Mouse (Mus musculus): Measurements from ENCODE around the gene Fasl. TPM values are rescaled to one million over a fixed set of nuclear protein-coding genes. Genes with fewer than 3 reads are reported as not detected.

Fasl gene
- not detected in 2 replicates for polyA plus RNA-seq (2016; fragmentation: Nextera tagmentation; extraction: Ambion mirVana)

GRCm38 (mm10) chr1:161788339-161788738 is at the start of gene Fasl:
Fasl (minus strand) TSS chr1:161788495.
- Histone ChIP-seq H3K27me3 (replicated peaks; ENCODE audit: low read depth, poor library complexity, severe bottlenecking) (no peaks in the 10 kb centered on the region), H3K36me3 (replicated peaks) (no peaks in the 10 kb centered on the region), H3K27ac (replicated peaks) (no peak within 1 kb of the TSS), H3K9me3 (no peaks in the 10 kb centered on the region), H3K4me1 (no peaks in the 10 kb centered on the region), H3K4me3 (no peak within 1 kb of the TSS)
- DNase-seq (ENCODE audit: low spot score), result no peak
- 86% methylated on average over 9 of the region's 9 CpGs for WGBS

DNA sequence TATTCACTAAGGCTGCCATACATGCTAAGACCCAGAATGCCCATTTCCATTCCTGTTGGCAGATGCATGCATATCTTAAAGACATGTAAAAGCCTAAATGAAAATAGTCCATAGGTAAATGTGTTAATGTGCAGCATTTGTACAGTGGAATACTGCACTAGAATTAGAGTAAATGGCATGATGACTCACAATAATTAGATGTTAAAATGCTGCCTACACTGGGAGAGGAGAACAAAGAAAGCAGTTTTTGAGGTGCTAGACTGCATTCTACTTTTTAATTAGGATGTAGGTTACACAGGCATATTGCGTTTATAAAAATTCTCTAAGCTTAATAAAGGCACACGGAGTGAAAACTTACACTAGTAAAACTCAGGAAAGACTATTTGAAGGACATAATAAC is 38.4 kb upstream of the Fasl start:
- H3K36me3 ChIP-seq (replicated peaks), result peaks cover 57% of the 10 kb centered on the region
- WGBS, result 95% methylated on average over 2 of the region's 2 CpGs
- no peaks in the 10 kb centered on the region for H3K27me3 ChIP-seq (replicated peaks; ENCODE audit: low read depth, poor library complexity, severe bottlenecking)
- no peak overlapping the region for H3K4me3 ChIP-seq
- no peak for DNase-seq (ENCODE audit: low spot score)
- H3K9me3 ChIP-seq, result no peaks in the 10 kb centered on the region
- H3K4me1 ChIP-seq, result no peaks in the 10 kb centered on the region
- H3K27ac ChIP-seq (replicated peaks), result no peak overlapping the region

GRCm38 (mm10) chr1:161809428-161809827 is 21.1 kb upstream of the Fasl start:
- Histone ChIP-seq H3K9me3 (no peaks in the 10 kb centered on the region), H3K27ac (replicated peaks) (no peak overlapping the region), H3K4me1 (no peaks in the 10 kb centered on the region; the same call in 1 of the 2 replicates), H3K4me3 (no peak overlapping the region), H3K36me3 (replicated peaks) (no peaks in the 10 kb centered on the region), H3K27me3 (replicated peaks; ENCODE audit: low read depth, poor library complexity, severe bottlenecking) (no peaks in the 10 kb centered on the region)
- WGBS, result 87% methylated on average over 5 of the region's 5 CpGs
- no peak for DNase-seq (ENCODE audit: low spot score)

DNA sequence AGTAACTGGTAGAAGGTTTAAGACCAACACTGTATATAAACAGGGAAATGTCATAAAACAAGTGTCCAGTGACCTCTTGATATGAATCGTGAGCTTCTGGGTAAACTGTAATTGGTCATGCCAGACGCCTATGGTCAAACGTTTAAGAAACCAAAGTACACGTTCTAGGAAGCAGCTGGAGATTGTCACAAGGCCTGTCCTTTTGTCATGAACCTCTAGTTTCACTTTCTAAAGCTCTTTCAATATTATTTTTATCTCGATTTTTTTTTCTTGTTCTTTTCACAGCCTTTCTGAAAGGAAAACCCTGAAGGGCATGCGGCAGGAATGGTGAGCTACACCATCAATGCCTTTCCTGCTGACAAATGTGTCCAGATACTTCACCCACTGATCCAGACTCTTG is 20.7 kb upstream of the Fasl start:
- DNase-seq (ENCODE audit: low spot score), result no peak
- Histone ChIP-seq H3K4me1 (no peaks in the 10 kb centered on the region; the same call in 1 of the 2 replicates), H3K27me3 (replicated peaks; ENCODE audit: low read depth, poor library complexity, severe bottlenecking) (no peaks in the 10 kb centered on the region), H3K27ac (replicated peaks) (no peak overlapping the region), H3K9me3 (no peaks in the 10 kb centered on the region), H3K4me3 (no peak overlapping the region), H3K36me3 (replicated peaks) (no peaks in the 10 kb centered on the region)
- WGBS, result 85% methylated on average over 6 of the region's 6 CpGs

DNA sequence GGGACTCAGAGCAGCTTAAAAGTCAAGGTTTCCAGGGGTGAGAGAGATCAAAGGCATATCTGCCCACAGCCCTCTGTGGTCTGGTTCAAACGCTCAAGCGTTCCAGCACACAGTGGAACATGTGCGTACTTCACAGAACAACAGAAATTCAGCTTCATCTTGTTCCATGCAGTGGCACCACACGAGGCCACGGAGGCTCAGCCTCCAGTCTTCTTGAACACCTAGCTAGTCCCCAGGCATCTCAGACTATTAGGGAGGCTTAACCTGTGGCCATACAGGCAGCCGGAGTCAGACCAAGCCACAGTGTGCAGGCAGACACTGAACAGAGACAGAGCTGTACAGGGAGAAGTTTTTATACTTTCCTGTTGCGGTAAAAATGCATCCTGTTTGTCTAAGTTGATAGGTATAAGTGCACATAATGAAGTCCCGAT is 16.3 kb upstream of the Fasl start:
- Histone ChIP-seq H3K27me3 (replicated peaks; ENCODE audit: low read depth, poor library complexity, severe bottlenecking) (no peaks in the 10 kb centered on the region), H3K4me1 (no peaks in the 10 kb centered on the region; the same call in 1 of the 2 replicates), H3K9me3 (no peaks in the 10 kb centered on the region), H3K27ac (replicated peaks) (no peak overlapping the region), H3K36me3 (replicated peaks) (no peaks in the 10 kb centered on the region), H3K4me3 (no peak overlapping the region)
- WGBS, result 85% methylated on average over 8 of the region's 8 CpGs
- no peak for DNase-seq (ENCODE audit: low spot score)

GRCm38 (mm10) chr1:161801321-161801720 is 13.0 kb upstream of the Fasl start:
- H3K27me3 ChIP-seq (replicated peaks; ENCODE audit: low read depth, poor library complexity, severe bottlenecking), result no peaks in the 10 kb centered on the region
- 73% methylated on average over 2 of the region's 2 CpGs for WGBS
- no peaks in the 10 kb centered on the region for H3K36me3 ChIP-seq (replicated peaks)
- no peaks in the 10 kb centered on the region for H3K9me3 ChIP-seq
- H3K4me1 ChIP-seq, result no peaks in the 10 kb centered on the region; the same call in 1 of the 2 replicates
- H3K4me3 ChIP-seq, result no peak overlapping the region
- no peak overlapping the region for H3K27ac ChIP-seq (replicated peaks)
- DNase-seq (ENCODE audit: low spot score), result no peak

GRCm38 (mm10) chr1:161800256-161800655 is 12.0 kb upstream of the Fasl start:
- no peaks in the 10 kb centered on the region for H3K36me3 ChIP-seq (replicated peaks)
- H3K27me3 ChIP-seq (replicated peaks; ENCODE audit: low read depth, poor library complexity, severe bottlenecking), result no peaks in the 10 kb centered on the region
- H3K27ac ChIP-seq (replicated peaks), result no peak overlapping the region
- no peak overlapping the region for H3K4me3 ChIP-seq
- DNase-seq (ENCODE audit: low spot score), result no peak
- H3K9me3 ChIP-seq, result no peaks in the 10 kb centered on the region
- H3K4me1 ChIP-seq, result no peaks in the 10 kb centered on the region; the same call in 1 of the 2 replicates

- no peak overlapping the region for H3K27ac ChIP-seq (replicated peaks)
- H3K9me3 ChIP-seq, result no peaks in the 10 kb centered on the region
- H3K36me3 ChIP-seq (replicated peaks), result no peaks in the 10 kb centered on the region
- H3K4me1 ChIP-seq, result no peaks in the 10 kb centered on the region; the same call in 1 of the 2 replicates
- no peak overlapping the region for H3K4me3 ChIP-seq
- no peak for DNase-seq (ENCODE audit: low spot score)
- no peaks in the 10 kb centered on the region for H3K27me3 ChIP-seq (replicated peaks; ENCODE audit: low read depth, poor library complexity, severe bottlenecking)
Observed at GRCm38 (mm10) chr1:161799791-161800190, 11.5 kb upstream of the Fasl start.

GRCm38 (mm10) chr1:161798866-161799265 is 10.6 kb upstream of the Fasl start:
- Histone ChIP-seq H3K36me3 (replicated peaks) (no peaks in the 10 kb centered on the region), H3K4me1 (no peaks in the 10 kb centered on the region), H3K27ac (replicated peaks) (no peak overlapping the region), H3K9me3 (no peaks in the 10 kb centered on the region), H3K27me3 (replicated peaks; ENCODE audit: low read depth, poor library complexity, severe bottlenecking) (no peaks in the 10 kb centered on the region), H3K4me3 (no peak overlapping the region)
- WGBS, result 91% methylated on average over 3 of the region's 3 CpGs
- DNase-seq (ENCODE audit: low spot score), result no peak

DNA sequence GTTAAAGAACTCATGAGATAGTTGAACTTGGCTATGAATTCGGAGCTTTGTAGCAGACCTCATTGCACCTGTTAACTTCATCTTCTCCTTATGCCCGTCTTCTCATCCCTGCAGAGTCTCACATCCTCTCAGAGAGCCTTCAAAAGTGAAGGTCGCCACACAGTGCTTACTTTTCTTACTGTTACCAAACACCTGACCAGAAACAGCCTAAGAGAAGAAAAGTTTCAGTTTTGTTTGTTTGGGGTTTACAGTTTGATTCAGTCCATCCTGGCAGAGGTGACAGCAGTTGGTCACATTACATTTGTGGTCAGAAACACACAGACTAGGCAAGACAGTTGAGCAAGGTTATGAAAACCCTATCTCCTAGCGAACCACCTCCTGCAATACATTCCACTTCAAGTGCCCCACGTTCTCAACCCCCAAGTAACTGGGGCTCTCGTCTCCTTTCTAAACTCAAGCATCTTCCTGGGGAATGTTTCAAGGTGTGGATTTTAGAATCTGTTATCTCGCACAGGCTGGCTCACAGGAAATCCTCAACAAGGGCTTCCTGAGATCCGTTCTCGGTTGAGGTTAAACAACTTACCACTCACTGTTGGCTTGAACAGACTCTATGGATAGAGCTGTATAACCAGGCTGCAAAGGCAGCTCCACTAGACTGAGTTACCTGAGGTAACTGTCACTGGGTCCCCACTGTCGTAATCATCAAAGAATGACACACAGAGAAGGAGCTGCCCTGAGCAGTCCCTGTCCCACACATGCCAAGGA is 6.3 kb upstream of the Fasl start:
- DNase-seq (ENCODE audit: low spot score), result no peak
- no peak overlapping the region for H3K27ac ChIP-seq (replicated peaks)
- no peaks in the 10 kb centered on the region for H3K9me3 ChIP-seq
- no peaks in the 10 kb centered on the region for H3K36me3 ChIP-seq (replicated peaks)
- H3K4me3 ChIP-seq, result no peak overlapping the region
- WGBS, result 86% methylated on average over 10 of the region's 10 CpGs
- H3K27me3 ChIP-seq (replicated peaks; ENCODE audit: low read depth, poor library complexity, severe bottlenecking), result no peaks in the 10 kb centered on the region
- no peaks in the 10 kb centered on the region for H3K4me1 ChIP-seq

DNA sequence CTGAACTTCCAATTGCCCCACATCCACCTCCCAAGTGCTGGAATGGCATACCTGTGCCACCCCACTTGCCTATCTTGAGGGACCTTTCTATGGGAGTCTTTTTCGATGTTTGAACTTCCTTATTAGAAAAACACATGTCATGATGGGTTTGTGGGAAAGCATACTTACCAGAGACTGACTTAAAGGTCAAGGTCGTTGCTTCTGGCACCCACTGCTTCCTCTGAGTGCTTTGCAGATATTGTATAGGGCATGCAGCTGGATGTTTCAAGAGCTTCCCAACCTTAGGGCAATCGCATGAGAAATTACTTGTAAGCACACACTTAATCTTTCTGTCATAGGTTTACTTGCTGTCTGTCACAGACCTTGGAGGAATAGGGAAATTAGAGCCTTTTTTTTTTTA is 5.0 kb upstream of the Fasl start:
- Histone ChIP-seq H3K9me3 (no peaks in the 10 kb centered on the region), H3K27ac (replicated peaks) (no peak overlapping the region), H3K36me3 (replicated peaks) (no peaks in the 10 kb centered on the region), H3K4me1 (no peaks in the 10 kb centered on the region), H3K4me3 (no peak overlapping the region), H3K27me3 (replicated peaks; ENCODE audit: low read depth, poor library complexity, severe bottlenecking) (no peaks in the 10 kb centered on the region)
- 83% methylated on average over 3 of the region's 3 CpGs for WGBS
- no peak for DNase-seq (ENCODE audit: low spot score)

GRCm38 (mm10) chr1:161792687-161792969 is 4.3 kb upstream of the Fasl start:
- no peak overlapping the region for H3K27ac ChIP-seq (replicated peaks)
- WGBS, result 94% methylated on average over 4 of the region's 4 CpGs
- no peak overlapping the region for H3K4me3 ChIP-seq
- no peak for DNase-seq (ENCODE audit: low spot score)
- H3K36me3 ChIP-seq (replicated peaks), result no peaks in the 10 kb centered on the region
- H3K4me1 ChIP-seq, result no peaks in the 10 kb centered on the region
- H3K27me3 ChIP-seq (replicated peaks; ENCODE audit: low read depth, poor library complexity, severe bottlenecking), result no peaks in the 10 kb centered on the region
- H3K9me3 ChIP-seq, result no peaks in the 10 kb centered on the region

- 91% methylated on average over 8 of the region's 8 CpGs for WGBS
- H3K4me1 ChIP-seq, result no peaks in the 10 kb centered on the region
- H3K27me3 ChIP-seq (replicated peaks; ENCODE audit: low read depth, poor library complexity, severe bottlenecking), result no peaks in the 10 kb centered on the region
- H3K4me3 ChIP-seq, result no peak overlapping the region
- DNase-seq (ENCODE audit: low spot score), result no peak
- no peaks in the 10 kb centered on the region for H3K9me3 ChIP-seq
- H3K27ac ChIP-seq (replicated peaks), result no peak overlapping the region
- H3K36me3 ChIP-seq (replicated peaks), result no peaks in the 10 kb centered on the region
Observed at GRCm38 (mm10) chr1:161791854-161792686, 3.8 kb upstream of the Fasl start.

Measured in embryonic facial prominence, embryonic 10.5 days (tissue).